Mouse (Mus musculus) hindbrain, embryonic 11.5 days (tissue): ENCODE measurements around the gene Tango2. TPM values are rescaled to one million over a fixed set of nuclear protein-coding genes. Genes with fewer than 3 reads are reported as not detected.

Experiments
- ATAC-seq: fragments of 200-750 bp; cut with Nextera tagmentation; 2 replicates; pipeline ENCODE4 v1.8.0; 2017; ENCODE audit warnings: mild to moderate bottlenecking, moderate TSS enrichment, moderate library complexity; ENCODE audit not compliant: low FRiP score
- DNase-seq: peaks from one replicate; pipeline ENCODE4 v3.0.0-alpha.2; 2015; ENCODE audit warnings: low spot score
- H3K27ac ChIP-seq: fragments of 300-500 bp; sonication (generic); 2 replicates; pipeline ENCODE4 v1.5.1; 2014; ENCODE audit warnings: mild to moderate bottlenecking, low read depth, low read length
- H3K27me3 ChIP-seq: fragments of 300-500 bp; sonication (generic); 2 replicates; pipeline ENCODE4 v1.6.1; 2014; ENCODE audit warnings: mild to moderate bottlenecking, low read length, moderate library complexity, mixed read lengths; ENCODE audit not compliant: control insufficient read depth, insufficient read depth
- H3K36me3 ChIP-seq: fragments of 300-500 bp; sonication (generic); 2 replicates; pipeline ENCODE4 v1.6.1; 2014; ENCODE audit warnings: mild to moderate bottlenecking, low read length, moderate library complexity, mixed read lengths; ENCODE audit not compliant: control insufficient read depth, insufficient read depth
- H3K4me1 ChIP-seq: fragments of 300-500 bp; sonication (generic); replicated peaks from 2 replicates; pipeline ENCODE4 v1.6.1; 2014; ENCODE audit warnings: low read length, mixed read lengths; ENCODE audit not compliant: control insufficient read depth, insufficient read depth
- H3K4me2 ChIP-seq: fragments of 300-500 bp; sonication (generic); replicated peaks from 2 replicates; pipeline ENCODE4 v1.6.1; 2014; ENCODE audit warnings: mild to moderate bottlenecking, low read depth, low read length
- H3K4me3 ChIP-seq: fragments of 300-500 bp; sonication (generic); 2 replicates; pipeline ENCODE4 v1.5.1; 2014; ENCODE audit warnings: low read depth, low read length
- H3K9ac ChIP-seq: fragments of 300-500 bp; sonication (generic); 2 replicates; pipeline ENCODE4 v1.6.1; 2014; ENCODE audit warnings: low read depth, low read length
- H3K9me3 ChIP-seq: fragments of 300-500 bp; sonication (generic); 2 replicates; pipeline ENCODE4 v1.6.1; 2016; ENCODE audit warnings: low read length; ENCODE audit not compliant: control insufficient read depth
- WGBS: fragments of 180-500 bp; shearing (Covaris S2); extraction: QIAGEN DNeasy Blood & Tissue Kit; methylation state at CpG from one replicate; pipeline ENCODE4 v1.1.7; 2014; 5-methylcytosine and 5-hydroxymethylcytosine counted together
- polyA plus RNA-seq: library from polyadenylated mRNA; unstranded; fragments of >200 nt; fragmentation: Nextera tagmentation; extraction: Ambion mirVana; gene quantifications from 2 replicates; pipeline ENCODE4 v1.2.1, GENCODE M21; 2014

The Tango2 gene
- polyA plus RNA-seq, 1 experiment from 2014 or later, result 54.0 TPM

DNA sequence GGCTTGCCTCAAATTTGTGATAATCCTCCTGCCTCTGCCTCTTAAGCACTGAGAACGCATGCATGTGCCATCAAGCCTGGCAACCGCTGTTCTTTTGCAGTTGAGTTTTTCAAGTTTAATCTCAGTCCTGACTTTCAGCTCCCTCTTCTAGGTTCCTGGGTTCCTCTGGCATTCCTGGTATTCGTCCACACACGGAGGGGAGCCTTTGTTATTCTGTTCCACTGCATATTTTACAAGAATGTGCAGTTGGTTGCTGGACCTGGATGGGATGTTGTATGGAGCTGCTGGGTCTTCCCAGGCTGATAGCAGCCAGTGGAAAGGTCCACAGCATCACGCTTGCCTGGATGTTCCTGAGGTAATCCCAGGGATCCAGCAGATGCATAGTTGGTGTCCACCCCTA is 37.5 kb upstream of the Tango2 start:
- DNase-seq (no peak), ATAC-seq (no peak)
- 59% methylated on average over 5 of the region's 5 CpGs for WGBS
- Histone ChIP-seq H3K36me3 (no peaks in the 10 kb centered on the region), H3K4me1 (peaks cover 33% of the 10 kb centered on the region), H3K9me3 (no peaks in the 10 kb centered on the region), H3K27ac (no peak overlapping the region), H3K9ac (no peak overlapping the region), H3K27me3 (no peaks in the 10 kb centered on the region), H3K4me3 (no peak overlapping the region), H3K4me2 (no peak overlapping the region)

DNA sequence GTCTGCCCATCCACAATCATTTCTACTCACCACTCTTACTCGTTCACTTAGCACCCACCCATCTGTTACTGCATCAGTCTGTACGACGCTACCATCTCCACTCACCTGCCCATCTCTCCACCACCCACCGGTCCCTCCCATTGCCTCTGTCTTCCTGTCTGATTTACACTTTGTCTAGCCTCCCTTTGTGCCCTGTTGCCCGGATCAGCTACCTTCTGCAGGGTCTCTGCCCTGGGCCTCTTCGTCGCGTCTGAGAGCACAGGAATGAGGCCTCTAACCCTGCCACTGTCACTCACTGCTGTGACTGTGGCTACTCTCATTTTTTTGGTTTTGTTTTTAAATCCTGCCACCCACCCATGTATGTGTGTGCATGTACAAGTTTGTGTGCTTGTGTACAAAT is 36.8 kb upstream of the Tango2 start:
- peaks cover 38% of the 10 kb centered on the region for H3K4me1 ChIP-seq
- no peak overlapping the region for H3K4me3 ChIP-seq
- no peaks in the 10 kb centered on the region for H3K36me3 ChIP-seq
- no peak overlapping the region for H3K9ac ChIP-seq
- H3K4me2 ChIP-seq, result no peak overlapping the region
- H3K9me3 ChIP-seq, result no peaks in the 10 kb centered on the region
- H3K27me3 ChIP-seq, result no peaks in the 10 kb centered on the region
- DNase-seq (no peak), ATAC-seq (no peak)
- H3K27ac ChIP-seq, result no peak overlapping the region
- WGBS, result 51% methylated on average over 8 of the region's 8 CpGs

DNA sequence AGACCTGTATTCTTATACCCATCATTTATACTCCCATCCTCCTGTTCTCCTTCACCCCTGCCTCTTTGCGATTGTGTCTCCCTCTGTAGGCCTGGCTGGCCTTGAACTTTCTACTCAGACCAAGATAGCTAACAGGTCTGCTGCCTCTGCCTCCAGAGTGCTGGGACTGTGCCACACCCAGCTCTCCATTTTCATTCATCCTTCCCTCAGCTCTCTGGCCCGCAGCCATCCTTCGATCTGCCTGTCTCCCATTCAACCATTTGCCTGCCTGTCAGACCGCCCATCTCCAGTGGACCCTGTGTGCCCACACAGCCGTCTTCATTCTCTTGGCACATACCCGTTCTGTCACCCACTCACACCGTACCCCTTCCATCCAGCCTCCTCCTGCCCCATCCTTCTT is 36.3 kb upstream of the Tango2 start:
- Histone ChIP-seq H3K9me3 (no peaks in the 10 kb centered on the region), H3K4me2 (no peak overlapping the region), H3K27ac (no peak overlapping the region), H3K9ac (no peak overlapping the region), H3K36me3 (no peaks in the 10 kb centered on the region), H3K4me1 (peaks cover 38% of the 10 kb centered on the region), H3K4me3 (no peak overlapping the region), H3K27me3 (no peaks in the 10 kb centered on the region)
- DNase-seq, result no peak
- no peak for ATAC-seq
- WGBS, result 74% methylated on average over 7 of the region's 7 CpGs

DNA sequence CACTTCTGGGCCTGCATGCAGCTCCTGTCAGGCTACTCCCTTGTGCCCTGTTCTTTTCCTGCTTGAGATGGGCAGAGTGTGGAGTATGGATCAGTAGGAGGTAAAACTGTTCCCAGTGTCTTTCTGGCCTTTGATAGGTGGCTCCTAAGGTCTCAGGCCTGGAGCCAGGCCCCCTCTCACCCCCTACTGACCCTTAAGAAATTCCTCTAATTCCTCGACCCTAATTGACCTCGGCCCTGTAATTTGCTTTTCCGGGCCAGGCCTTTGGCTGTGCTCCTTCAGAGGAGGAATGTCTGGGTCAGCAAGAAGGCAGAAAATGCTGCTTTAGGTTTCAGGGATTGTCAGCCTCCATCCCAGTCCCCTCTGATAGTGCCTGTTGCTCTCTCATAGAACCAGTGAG is 35.9 kb upstream of the Tango2 start:
- Histone ChIP-seq H3K4me2 (no peak overlapping the region), H3K36me3 (no peaks in the 10 kb centered on the region), H3K9ac (no peak overlapping the region), H3K4me1 (peaks cover 38% of the 10 kb centered on the region), H3K27ac (no peak overlapping the region), H3K27me3 (no peaks in the 10 kb centered on the region), H3K4me3 (no peak overlapping the region), H3K9me3 (no peaks in the 10 kb centered on the region)
- no peak for DNase-seq
- 8% methylated on average over 3 of the region's 3 CpGs for WGBS
- ATAC-seq, result no peak

DNA sequence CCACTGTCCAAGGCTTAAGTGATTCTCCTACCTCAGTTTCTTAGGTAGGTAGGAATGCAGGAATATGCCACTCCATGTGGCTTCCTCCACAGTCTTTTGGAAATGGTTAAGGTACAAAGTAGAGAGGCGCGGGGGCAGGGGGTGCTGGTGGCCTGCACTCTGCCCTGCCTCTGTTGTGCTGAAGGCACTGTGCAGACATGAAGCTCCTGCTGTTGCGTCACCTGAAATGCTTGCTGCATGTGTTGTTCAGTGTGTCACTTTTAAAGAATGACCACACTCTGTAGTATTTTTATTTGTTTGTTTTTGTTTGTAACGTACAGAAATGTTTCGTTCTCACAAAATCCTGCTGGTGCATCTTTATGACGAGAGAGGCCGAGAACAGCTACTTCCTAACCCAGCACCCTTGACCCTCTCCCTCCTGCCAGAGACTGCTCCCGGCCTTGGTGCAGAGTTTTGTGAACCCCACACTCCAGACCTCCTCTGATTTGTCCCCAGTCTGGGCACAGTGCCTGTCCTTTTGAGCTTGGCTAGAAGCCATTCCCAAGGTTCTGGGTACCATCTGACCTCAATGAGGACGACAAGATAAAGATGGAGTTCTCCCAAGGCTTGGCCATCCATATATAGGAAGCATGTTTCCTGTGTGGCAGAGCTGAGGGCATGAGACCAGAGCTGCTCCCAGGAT is 35.3 kb upstream of the Tango2 start:
- H3K9ac ChIP-seq, result no peak overlapping the region
- H3K36me3 ChIP-seq, result no peaks in the 10 kb centered on the region
- H3K4me3 ChIP-seq, result no peak overlapping the region
- no peaks in the 10 kb centered on the region for H3K9me3 ChIP-seq
- H3K27ac ChIP-seq, result no peak overlapping the region
- no peak for DNase-seq
- 80% methylated on average over 9 of the region's 9 CpGs for WGBS
- no peak for ATAC-seq
- no peaks in the 10 kb centered on the region for H3K27me3 ChIP-seq
- H3K4me2 ChIP-seq, result no peak overlapping the region
- H3K4me1 ChIP-seq, result peaks cover 33% of the 10 kb centered on the region

- DNase-seq (peak; percentile 80), ATAC-seq (peak; percentile 57)
- Histone ChIP-seq H3K27me3 (no peaks in the 10 kb centered on the region), H3K4me3 (no peak overlapping the region), H3K4me2 (no peak overlapping the region), H3K9me3 (no peaks in the 10 kb centered on the region), H3K36me3 (no peaks in the 10 kb centered on the region), H3K4me1 (peaks cover 34% of the 10 kb centered on the region), H3K27ac (peak overlapping the region; percentile 84), H3K9ac (no peak overlapping the region)
- WGBS, result 40% methylated on average over 6 of the region's 6 CpGs
These were observed 33.8 kb upstream of the Tango2 start for GRCm38 (mm10) chr16:18381621-18382258.

DNA sequence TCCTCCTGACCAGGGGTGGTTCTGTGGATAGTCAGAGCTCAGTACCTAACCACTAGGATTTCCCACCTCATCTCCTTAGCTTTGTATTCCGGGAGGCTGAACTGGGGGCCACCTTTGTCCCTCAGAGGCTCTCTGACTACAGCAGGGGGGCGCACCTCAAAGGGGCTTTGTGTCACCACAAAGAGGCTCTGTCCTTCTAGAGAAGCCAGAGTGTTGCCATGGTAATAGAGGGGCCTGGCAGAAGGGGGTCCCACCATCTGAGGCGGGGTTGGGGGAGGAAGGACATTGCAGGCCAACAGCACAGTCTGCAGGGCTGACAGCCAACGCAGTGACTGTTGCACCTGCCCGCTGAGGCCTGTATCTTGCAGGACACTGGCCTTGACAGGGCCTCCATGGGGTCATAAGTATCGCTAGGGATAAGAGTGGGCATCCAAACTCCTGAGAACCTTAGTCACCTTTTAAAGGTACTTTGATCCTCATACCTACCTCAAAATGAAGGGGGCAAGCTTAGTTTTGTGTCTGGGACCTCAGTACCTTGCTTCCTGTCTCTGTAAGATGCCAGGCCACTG is 32.7 kb upstream of the Tango2 start:
- no peak overlapping the region for H3K4me3 ChIP-seq
- WGBS, result 19% methylated on average over 6 of the region's 6 CpGs
- H3K27ac ChIP-seq, result peak overlapping the region; percentile 84
- ATAC-seq (peak; percentile 85), DNase-seq (peak; percentile 86)
- no peak overlapping the region for H3K9ac ChIP-seq
- H3K36me3 ChIP-seq, result no peaks in the 10 kb centered on the region
- H3K27me3 ChIP-seq, result no peaks in the 10 kb centered on the region
- no peak overlapping the region for H3K4me2 ChIP-seq
- peaks cover 34% of the 10 kb centered on the region for H3K4me1 ChIP-seq
- H3K9me3 ChIP-seq, result no peaks in the 10 kb centered on the region

DNA sequence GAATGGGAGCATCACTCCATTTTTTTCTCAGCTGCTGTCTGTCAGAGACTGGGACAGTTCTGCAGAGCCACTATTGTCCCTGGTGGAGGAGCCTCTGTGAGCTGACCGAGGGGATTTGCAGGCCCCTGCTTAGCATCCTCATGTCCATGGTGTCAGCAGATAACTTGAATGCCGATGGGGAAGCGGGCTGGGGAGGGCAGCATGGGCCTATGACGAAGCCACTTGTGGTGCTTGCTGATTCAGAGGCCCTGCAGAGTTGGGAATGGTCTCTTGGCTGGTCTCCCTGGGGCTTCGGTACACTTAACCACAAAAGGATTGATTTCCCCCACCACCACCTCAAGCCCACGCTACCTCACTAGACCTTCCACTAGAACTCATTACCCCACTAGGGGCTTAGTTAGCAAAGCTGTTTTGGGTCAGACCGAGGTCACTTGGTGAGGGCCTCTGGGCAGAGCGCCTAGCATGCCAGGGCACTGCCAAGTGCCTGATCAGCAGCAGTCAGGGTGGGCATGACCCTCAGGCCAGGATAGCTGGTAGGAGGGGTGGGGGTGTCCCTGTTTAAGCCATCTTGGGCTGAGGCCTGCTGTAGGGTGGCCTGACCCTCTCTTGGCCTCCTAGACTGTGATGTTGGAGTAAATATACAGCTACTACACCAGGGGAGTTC is 31.6 kb upstream of the Tango2 start:
- Histone ChIP-seq H3K27ac (peak overlapping the region; percentile 84), H3K4me3 (no peak overlapping the region), H3K9me3 (no peaks in the 10 kb centered on the region), H3K4me1 (peaks cover 34% of the 10 kb centered on the region), H3K36me3 (no peaks in the 10 kb centered on the region), H3K9ac (no peak overlapping the region; the same call in 1 of the 2 replicates), H3K4me2 (no peak overlapping the region), H3K27me3 (no peaks in the 10 kb centered on the region)
- DNase-seq (no peak), ATAC-seq (no peak)
- WGBS, result 66% methylated on average over 8 of the region's 8 CpGs
